Mouse (Mus musculus) midbrain, embryonic 16.5 days (tissue): ENCODE results near the gene Tlr9. TPM values are rescaled to one million over a fixed set of nuclear protein-coding genes. Genes with fewer than 3 reads are reported as not detected.

Experiments used
- ATAC-seq: fragments of 200-750 bp; cut with Nextera tagmentation; 2 replicates; pipeline ENCODE4 v1.8.0; 2017; ENCODE audit warnings: moderate TSS enrichment
- H3K27ac ChIP-seq: fragments of 300-500 bp; sonication (generic); 2 replicates; pipeline ENCODE4 v1.5.1; 2014; ENCODE audit warnings: mild to moderate bottlenecking, low read length, mixed read lengths
- H3K27me3 ChIP-seq: fragments of 300-500 bp; sonication (generic); 2 replicates; pipeline ENCODE4 v1.6.1; 2014; ENCODE audit warnings: low read depth, low read length, mixed read lengths; ENCODE audit not compliant: control insufficient read depth, insufficient read depth
- H3K36me3 ChIP-seq: fragments of 300-500 bp; sonication (generic); 2 replicates; pipeline ENCODE4 v1.6.1; 2014; ENCODE audit warnings: mild to moderate bottlenecking, low read length, moderate library complexity, mixed read lengths; ENCODE audit not compliant: control insufficient read depth, insufficient read depth
- H3K4me1 ChIP-seq: fragments of 300-500 bp; sonication (generic); 2 replicates; pipeline ENCODE4 v1.6.1; 2014; ENCODE audit warnings: mild to moderate bottlenecking, low read length, mixed read lengths; ENCODE audit not compliant: control insufficient read depth, insufficient read depth
- H3K4me2 ChIP-seq: fragments of 300-500 bp; sonication (generic); 2 replicates; pipeline ENCODE4 v1.6.1; 2014; ENCODE audit warnings: mild to moderate bottlenecking, low read length, mixed read lengths
- H3K4me3 ChIP-seq: fragments of 300-500 bp; sonication (generic); 2 replicates; pipeline ENCODE4 v1.5.1; 2014; ENCODE audit warnings: low read depth, mild to moderate bottlenecking, low read length, moderate library complexity, mixed read lengths
- H3K9ac ChIP-seq: fragments of 300-500 bp; sonication (generic); 2 replicates; pipeline ENCODE4 v1.6.1; 2014; ENCODE audit warnings: low read depth, low read length, mixed read lengths
- H3K9me3 ChIP-seq: fragments of 300-500 bp; sonication (generic); replicated peaks from 2 replicates; pipeline ENCODE4 v1.6.1; 2014; ENCODE audit warnings: mild to moderate bottlenecking, low read length, mixed read lengths; ENCODE audit not compliant: control insufficient read depth, poor library complexity, severe bottlenecking
- WGBS: fragments of 180-500 bp; shearing (Covaris S2); extraction: QIAGEN DNeasy Blood & Tissue Kit; methylation state at CpG from one replicate; pipeline ENCODE4 v1.1.7; 2014; 5-methylcytosine and 5-hydroxymethylcytosine counted together
- polyA plus RNA-seq: library from polyadenylated mRNA; unstranded; fragments of >200 nt; fragmentation: Nextera tagmentation; extraction: Ambion mirVana; gene quantifications from 2 replicates; pipeline ENCODE4 v1.2.1, GENCODE M21; 2015

Gene Tlr9
- polyA plus RNA-seq, 1 experiment from 2014 or later, result not detected

DNA sequence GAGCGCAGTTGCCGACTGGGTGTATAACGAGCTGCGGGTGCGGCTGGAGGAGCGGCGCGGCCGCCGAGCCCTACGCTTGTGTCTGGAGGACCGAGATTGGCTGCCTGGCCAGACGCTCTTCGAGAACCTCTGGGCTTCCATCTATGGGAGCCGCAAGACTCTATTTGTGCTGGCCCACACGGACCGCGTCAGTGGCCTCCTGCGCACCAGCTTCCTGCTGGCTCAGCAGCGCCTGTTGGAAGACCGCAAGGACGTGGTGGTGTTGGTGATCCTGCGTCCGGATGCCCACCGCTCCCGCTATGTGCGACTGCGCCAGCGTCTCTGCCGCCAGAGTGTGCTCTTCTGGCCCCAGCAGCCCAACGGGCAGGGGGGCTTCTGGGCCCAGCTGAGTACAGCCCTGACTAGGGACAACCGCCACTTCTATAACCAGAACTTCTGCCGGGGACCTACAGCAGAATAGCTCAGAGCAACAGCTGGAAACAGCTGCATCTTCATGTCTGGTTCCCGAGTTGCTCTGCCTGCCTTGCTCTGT is 3.8 kb downstream of the Tlr9 start:
- no peaks in the 10 kb centered on the region for H3K9me3 ChIP-seq
- WGBS, result 4% methylated on average over 34 of the region's 34 CpGs
- peak overlapping the region; percentile 70 for H3K4me2 ChIP-seq
- no peaks in the 10 kb centered on the region for H3K36me3 ChIP-seq
- peak overlapping the region; percentile 65 for H3K9ac ChIP-seq
- H3K27me3 ChIP-seq, result no peaks in the 10 kb centered on the region
- H3K4me1 ChIP-seq, result peaks cover 6% of the 10 kb centered on the region; the same call in 1 of the 2 replicates
- peak; percentile 86 for ATAC-seq
- peak overlapping the region; percentile 57 for H3K27ac ChIP-seq
- peak overlapping the region; percentile 35 for H3K4me3 ChIP-seq

- no peaks in the 10 kb centered on the region for H3K27me3 ChIP-seq
- no peak overlapping the region for H3K4me3 ChIP-seq
- H3K4me1 ChIP-seq, result peaks cover 6% of the 10 kb centered on the region; the same call in 1 of the 2 replicates
- no peaks in the 10 kb centered on the region for H3K9me3 ChIP-seq
- no peak overlapping the region for H3K27ac ChIP-seq
- no peak for ATAC-seq
- no peak overlapping the region for H3K4me2 ChIP-seq
- 71% methylated on average over 8 of the region's 8 CpGs for WGBS
- H3K36me3 ChIP-seq, result peaks cover 7% of the 10 kb centered on the region; the same call in 1 of the 2 replicates
- H3K9ac ChIP-seq, result no peak overlapping the region
Observed at GRCm38 (mm10) chr9:106227790-106228429, 5.5 kb downstream of the Tlr9 start.

GRCm38 (mm10) chr9:106230051-106230733 is 7.8 kb downstream of the Tlr9 start:
- Histone ChIP-seq H3K4me2 (no peak overlapping the region), H3K9me3 (no peaks in the 10 kb centered on the region), H3K27me3 (no peaks in the 10 kb centered on the region), H3K36me3 (peaks cover 23% of the 10 kb centered on the region), H3K4me1 (peaks cover 6% of the 10 kb centered on the region; the same call in 1 of the 2 replicates), H3K4me3 (no peak overlapping the region), H3K9ac (no peak overlapping the region), H3K27ac (no peak overlapping the region)
- 89% methylated on average over 9 of the region's 9 CpGs for WGBS
- no peak for ATAC-seq

- Histone ChIP-seq H3K4me2 (no peak overlapping the region), H3K4me1 (peaks cover 5% of the 10 kb centered on the region; the same call in 1 of the 2 replicates), H3K9me3 (no peaks in the 10 kb centered on the region), H3K4me3 (no peak overlapping the region), H3K9ac (no peak overlapping the region), H3K36me3 (peaks cover 28% of the 10 kb centered on the region), H3K27ac (no peak overlapping the region), H3K27me3 (no peaks in the 10 kb centered on the region)
- no peak for ATAC-seq
- 56% methylated on average over 3 of the region's 3 CpGs for WGBS
Observed at GRCm38 (mm10) chr9:106230734-106231106, 8.3 kb downstream of the Tlr9 start.

- WGBS, result 77% methylated on average over 7 of the region's 7 CpGs
- Histone ChIP-seq H3K9ac (no peak overlapping the region), H3K27ac (no peak overlapping the region), H3K9me3 (no peaks in the 10 kb centered on the region), H3K36me3 (peaks cover 33% of the 10 kb centered on the region), H3K4me3 (no peak overlapping the region), H3K27me3 (no peaks in the 10 kb centered on the region), H3K4me1 (0 out of 2 replicates have a peak, but pooled peaks cover 2% of the 10 kb centered on the region), H3K4me2 (no peak overlapping the region)
- no peak for ATAC-seq
Observed at GRCm38 (mm10) chr9:106231220-106231619, 8.8 kb downstream of the Tlr9 start.

DNA sequence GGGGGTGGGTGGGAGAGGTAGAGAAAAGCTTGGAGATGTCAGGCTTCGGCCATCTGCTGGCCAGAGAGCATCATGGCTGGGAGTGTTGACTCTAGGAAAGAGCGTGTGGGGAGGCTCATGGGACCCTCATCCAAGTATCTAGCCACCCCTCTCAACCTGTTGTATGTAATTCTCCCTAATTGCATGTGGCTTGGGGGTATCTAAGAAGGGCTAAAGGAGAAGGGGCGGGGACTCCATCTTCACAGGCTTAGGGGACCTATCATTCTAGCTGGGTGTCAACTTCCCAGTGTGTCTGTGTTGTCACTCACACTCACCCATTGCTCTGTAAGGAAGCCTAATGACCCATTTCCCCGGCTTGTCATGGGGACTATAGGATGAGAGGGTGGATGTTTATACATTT is 9.4 kb downstream of the Tlr9 start:
- Histone ChIP-seq H3K4me1 (no peaks in the 10 kb centered on the region), H3K4me2 (no peak overlapping the region), H3K9ac (no peak overlapping the region), H3K4me3 (no peak overlapping the region), H3K27me3 (no peaks in the 10 kb centered on the region), H3K9me3 (no peaks in the 10 kb centered on the region), H3K27ac (no peak overlapping the region), H3K36me3 (peaks cover 37% of the 10 kb centered on the region)
- 88% methylated on average over 4 of the region's 4 CpGs for WGBS
- no peak for ATAC-seq

DNA sequence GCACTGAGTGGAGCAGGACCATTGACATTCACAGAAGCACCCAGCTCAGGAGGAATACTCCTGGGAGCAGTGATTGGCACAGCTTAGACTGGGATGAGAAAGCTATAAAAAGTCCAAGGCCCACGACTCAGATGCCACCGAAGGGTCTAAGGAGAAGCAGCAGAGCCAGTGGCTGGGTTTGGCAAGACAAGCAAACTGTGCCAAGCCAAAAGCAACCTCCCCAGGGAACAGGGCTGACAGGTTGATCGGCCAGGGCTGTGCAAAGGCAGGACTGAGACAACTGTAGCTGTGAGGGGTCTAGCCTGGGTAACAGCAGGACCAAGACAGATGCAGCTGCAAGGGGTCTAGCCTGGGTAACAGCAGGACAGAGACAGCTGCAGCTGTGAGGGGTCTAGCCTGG is 10.6 kb downstream of the Tlr9 start:
- Histone ChIP-seq H3K4me3 (no peak overlapping the region), H3K36me3 (peaks cover 43% of the 10 kb centered on the region), H3K9me3 (no peaks in the 10 kb centered on the region), H3K27me3 (no peaks in the 10 kb centered on the region), H3K27ac (no peak overlapping the region), H3K4me1 (no peaks in the 10 kb centered on the region), H3K9ac (no peak overlapping the region), H3K4me2 (no peak overlapping the region)
- WGBS, result 89% methylated on average over 3 of the region's 3 CpGs
- no peak for ATAC-seq

GRCm38 (mm10) chr9:106233953-106234352 is 11.6 kb downstream of the Tlr9 start:
- Histone ChIP-seq H3K9ac (no peak overlapping the region), H3K9me3 (no peaks in the 10 kb centered on the region), H3K27ac (no peak overlapping the region), H3K4me3 (no peak overlapping the region), H3K4me1 (no peaks in the 10 kb centered on the region), H3K27me3 (no peaks in the 10 kb centered on the region), H3K36me3 (peaks cover 50% of the 10 kb centered on the region), H3K4me2 (no peak overlapping the region)
- WGBS, result 79% methylated on average over 6 of the region's 6 CpGs
- no peak for ATAC-seq

DNA sequence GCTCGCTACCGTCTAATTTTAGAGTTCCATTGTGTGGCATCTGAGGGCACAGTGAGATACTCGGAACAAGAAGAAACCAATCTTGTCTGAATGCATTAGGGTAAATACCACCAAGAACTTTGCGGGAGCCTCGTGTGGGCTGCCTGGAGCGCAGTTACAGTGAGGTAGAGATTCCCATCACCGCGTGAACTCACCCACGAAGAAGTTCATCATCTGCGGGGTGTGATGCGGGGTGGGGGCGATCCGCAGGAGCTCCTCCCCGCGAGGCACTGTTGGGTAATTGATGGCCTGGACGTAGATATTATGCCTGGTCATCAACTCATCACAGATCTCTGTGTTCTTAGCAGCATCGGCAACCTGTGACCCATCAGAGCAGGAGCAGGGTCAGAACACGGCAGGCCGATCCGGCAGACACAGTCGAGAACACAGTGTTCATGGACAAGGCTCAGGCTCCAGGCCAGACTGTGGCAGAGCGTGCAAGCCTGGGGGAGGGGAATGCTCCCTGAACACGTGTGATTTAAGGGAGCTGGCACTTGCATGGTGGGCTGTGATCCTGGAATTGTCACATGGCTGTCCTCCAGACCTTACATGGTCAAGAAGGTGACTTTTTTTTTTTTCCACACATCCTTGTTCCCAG is 12.9 kb downstream of the Tlr9 start:
- no peak overlapping the region for H3K9ac ChIP-seq
- H3K27ac ChIP-seq, result no peak overlapping the region
- WGBS, result 92% methylated on average over 23 of the region's 23 CpGs
- no peaks in the 10 kb centered on the region for H3K9me3 ChIP-seq
- H3K36me3 ChIP-seq, result peaks cover 58% of the 10 kb centered on the region
- H3K4me3 ChIP-seq, result no peak overlapping the region
- no peaks in the 10 kb centered on the region for H3K4me1 ChIP-seq
- H3K4me2 ChIP-seq, result no peak overlapping the region
- no peaks in the 10 kb centered on the region for H3K27me3 ChIP-seq
- 0 out of 2 replicates have a peak, but pooled peaks have one; percentile 14 for ATAC-seq
